Mouse (Mus musculus): ENCODE results near the gene Hoxc9. TPM values are rescaled to one million over a fixed set of nuclear protein-coding genes. Genes with fewer than 3 reads are reported as not detected.

Hoxc9 gene
- polyA plus RNA-seq, 1 experiment from 2014 or later = not detected

- DNase-seq (ENCODE audit: low spot score) = no peak
Observed at GRCm38 (mm10) chr15:102998608-102999182, 22.5 kb downstream of the Hoxc9 start.

- peak; percentile 21 for DNase-seq (ENCODE audit: low spot score)
Observed at GRCm38 (mm10) chr15:102999183-102999831, 23.1 kb downstream of the Hoxc9 start.

- no peak for DNase-seq (ENCODE audit: low spot score)
Observed at GRCm38 (mm10) chr15:102999955-103000354, 23.7 kb downstream of the Hoxc9 start.

GRCm38 (mm10) chr15:103000501-103000901, 24.3 kb downstream of the Hoxc9 start:
- DNase-seq (ENCODE audit: low spot score) = no peak

- no peak for DNase-seq (ENCODE audit: low spot score)
Observed at GRCm38 (mm10) chr15:103001370-103001769, 25.1 kb downstream of the Hoxc9 start.

GRCm38 (mm10) chr15:103002156-103002555, 25.9 kb downstream of the Hoxc9 start:
- no peak for DNase-seq (ENCODE audit: low spot score)

- no peak for DNase-seq (ENCODE audit: low spot score)
Observed at GRCm38 (mm10) chr15:103002821-103003448, 26.7 kb downstream of the Hoxc9 start.

- no peak for DNase-seq (ENCODE audit: low spot score)
Observed at GRCm38 (mm10) chr15:103005308-103005707, 29.1 kb downstream of the Hoxc9 start.

GRCm38 (mm10) chr15:103005797-103006196, 29.6 kb downstream of the Hoxc9 start:
- no peak for DNase-seq (ENCODE audit: low spot score)

GRCm38 (mm10) chr15:103006326-103006725, 30.1 kb downstream of the Hoxc9 start:
- DNase-seq (ENCODE audit: low spot score) = no peak

GRCm38 (mm10) chr15:103009265-103010111, 33.2 kb downstream of the Hoxc9 start:
- DNase-seq (ENCODE audit: low spot score) = no peak

- DNase-seq (ENCODE audit: low spot score) = no peak
Observed at GRCm38 (mm10) chr15:103010112-103010846, 34.0 kb downstream of the Hoxc9 start.

- DNase-seq (ENCODE audit: low spot score) = no peak
Observed at GRCm38 (mm10) chr15:103010847-103011555, 34.8 kb downstream of the Hoxc9 start.

- DNase-seq (ENCODE audit: low spot score) = no peak
Observed at GRCm38 (mm10) chr15:103011928-103012486, 35.8 kb downstream of the Hoxc9 start.

- peak; percentile 24 for DNase-seq (ENCODE audit: low spot score)
Observed at GRCm38 (mm10) chr15:103013238-103013984, 37.2 kb downstream of the Hoxc9 start.

- no peak for DNase-seq (ENCODE audit: low spot score)
Observed at GRCm38 (mm10) chr15:103014166-103015008, 38.1 kb downstream of the Hoxc9 start.

GRCm38 (mm10) chr15:103015009-103015399, 38.8 kb downstream of the Hoxc9 start:
- no peak for DNase-seq (ENCODE audit: low spot score)

GRCm38 (mm10) chr15:103015406-103016166, 39.3 kb downstream of the Hoxc9 start:
- DNase-seq (ENCODE audit: low spot score) = no peak
